Comparison of ENCODE assay signal across 24 mouse cellular contexts in genomic region chr15:99431063-99431462, GRCm38 (mm10). TPM values are rescaled to one million over a fixed set of nuclear protein-coding genes. Genes with fewer than 3 reads are reported as not detected.
A peak's percentile ranks its signal among the peaks of the same experiment; 100 is the strongest.
DNase-seq lines count a peak whose midpoint lies in the region; ATAC-seq and TF ChIP-seq lines count a peak whose summit lies in the region.
"Had no signal": no experiment of that assay in that cellular context is flagged by ENCODE, and none has a peak within 500 bp of the region (broad histone marks: within the 10 kb centered on the region; RNA-seq: fewer than 3 reads in every experiment).

No protein-coding gene starts in this region.

- no peak for ATAC-seq in heart, embryonic 15.5 days (replicated peaks; ENCODE audit: insufficient number of reproducible peaks, insufficient read depth, low FRiP score, low read depth)
- no peak for ATAC-seq in heart, embryonic 11.5 days (replicated peaks; ENCODE audit: insufficient number of reproducible peaks, low FRiP score, low TSS enrichment)
- ATAC-seq in lung, embryonic 15.5 days (ENCODE audit: borderline replicate concordance, extremely low read depth, low FRiP score, low TSS enrichment): no peak
- ATAC-seq in limb, embryonic 14.5 days (ENCODE audit: low FRiP score, low read depth): 0 out of 2 replicates have a peak, but pooled peaks have one; percentile 5
- ATAC-seq: activated CD4-positive, CD25-positive, alpha-beta regulatory T cell, adult 4 months; forebrain, embryonic 14.5 days; inflammation-experienced regulatory T-cells, adult 6 months; midbrain, embryonic 15.5 days had no signal

- peaks cover 34% of the 10 kb centered on the region for H3K36me3 ChIP-seq in heart, embryonic 15.5 days
- peaks cover 18% of the 10 kb centered on the region for H3K36me3 ChIP-seq in heart, embryonic 11.5 days (ENCODE audit: control insufficient read depth, insufficient read depth, low read length)
- H3K36me3 ChIP-seq in lung, embryonic 15.5 days: peaks cover 42% of the 10 kb centered on the region
- H3K36me3 ChIP-seq in limb, embryonic 14.5 days (ENCODE audit: control insufficient read depth, insufficient read depth, low read length): peaks cover 81% of the 10 kb centered on the region
- H3K36me3 ChIP-seq: liver, embryonic 15.5 days had no signal

- H3K27ac ChIP-seq in heart, embryonic 15.5 days: peak overlapping the region; percentile 8
- H3K27ac ChIP-seq in heart, embryonic 11.5 days (ENCODE audit: low read depth, low read length): no peak overlapping the region
- peak overlapping the region; percentile 15; the same call in 1 of the 2 replicates for H3K27ac ChIP-seq in lung, embryonic 15.5 days
- H3K27ac ChIP-seq in limb, embryonic 14.5 days (replicated peaks; ENCODE audit: low read depth, low read length): no peak overlapping the region; the same call in 1 of the 2 replicates
- H3K27ac ChIP-seq: hindbrain, embryonic 14.5 days; liver, embryonic 15.5 days; macrophage; midbrain, embryonic 15.5 days; neural tube, embryonic 13.5 days had no signal

- H3K4me1 ChIP-seq in heart, embryonic 15.5 days (replicated peaks): peaks cover 62% of the 10 kb centered on the region
- H3K4me1 ChIP-seq in heart, embryonic 11.5 days (ENCODE audit: control insufficient read depth, insufficient read depth, low read length): peaks cover 59% of the 10 kb centered on the region
- peaks cover 31% of the 10 kb centered on the region for H3K4me1 ChIP-seq in lung, embryonic 15.5 days
- H3K4me1 ChIP-seq in limb, embryonic 14.5 days (ENCODE audit: control insufficient read depth, insufficient read depth, low read length): 0 out of 2 replicates have a peak, but pooled peaks cover 15% of the 10 kb centered on the region

- peak; percentile 54 for DNase-seq in adrenal gland, adult 2 months
- DNase-seq in adrenal gland, postnatal 25 days: no peak
- DNase-seq in lung, postnatal 14 days: no peak
- DNase-seq in limb, embryonic 14.5 days (ENCODE audit: low spot score): no peak
- no peak for DNase-seq in left cerebral cortex, postnatal 4 days
- DNase-seq: adrenal gland, postnatal 10 days; cerebellum, adult 2 months; cerebellum, postnatal 25 days; gastrocnemius, postnatal 14 days; kidney, adult 2 months; kidney, postnatal 10 days; retina, postnatal 1 day; right cerebral cortex, postnatal 25 days had no signal

- no peaks in the 10 kb centered on the region for H3K9me3 ChIP-seq in heart, embryonic 15.5 days (replicated peaks)
- H3K9me3 ChIP-seq in heart, embryonic 11.5 days (replicated peaks; ENCODE audit: control insufficient read depth, low read length): no peaks in the 10 kb centered on the region
- H3K9me3 ChIP-seq in lung, embryonic 15.5 days: no peaks in the 10 kb centered on the region
- no peaks in the 10 kb centered on the region for H3K9me3 ChIP-seq in limb, embryonic 14.5 days (ENCODE audit: control insufficient read depth, low read length)
- H3K9me3 ChIP-seq: liver, embryonic 15.5 days; midbrain, embryonic 15.5 days; neural tube, embryonic 13.5 days had no signal

- TF ChIP-seq POLR2A in limb, embryonic 14.5 days (IDR thresholded peaks at IDR 0.05; ENCODE audit: borderline replicate concordance, extremely low read depth, insufficient read depth, insufficient read length): no peak

- WGBS in heart, embryonic 15.5 days: 88% methylated on average over 10 of the region's 10 CpGs
- 86% methylated on average over 10 of the region's 10 CpGs for WGBS in heart, embryonic 11.5 days (ENCODE audit: insufficient replicate concordance)
- WGBS in lung, embryonic 15.5 days: 82% methylated on average over 10 of the region's 10 CpGs
- WGBS in limb, embryonic 14.5 days: 77% methylated on average over 10 of the region's 10 CpGs

- no peak overlapping the region for H3K9ac ChIP-seq in heart, embryonic 15.5 days
- H3K9ac ChIP-seq in heart, embryonic 11.5 days (ENCODE audit: low read depth, low read length): no peak overlapping the region
- H3K9ac ChIP-seq in lung, embryonic 15.5 days: no peak overlapping the region
- H3K9ac ChIP-seq in limb, embryonic 14.5 days (ENCODE audit: low read depth, low read length, severe bottlenecking): no peak overlapping the region
- H3K9ac ChIP-seq: hindbrain, embryonic 14.5 days; liver, embryonic 15.5 days; midbrain, embryonic 15.5 days; neural tube, embryonic 13.5 days had no signal

- H3K4me3 ChIP-seq in heart, embryonic 15.5 days: no peak overlapping the region
- no peak overlapping the region for H3K4me3 ChIP-seq in heart, embryonic 11.5 days (ENCODE audit: low read depth, low read length)
- H3K4me3 ChIP-seq in lung, embryonic 15.5 days: no peak overlapping the region
- no peak overlapping the region for H3K4me3 ChIP-seq in limb, embryonic 14.5 days (replicated peaks; ENCODE audit: low read length)
- H3K4me3 ChIP-seq: liver, embryonic 15.5 days; midbrain, embryonic 15.5 days; neural tube, embryonic 13.5 days had no signal

- intact Hi-C loops in left cerebral cortex, postnatal 4 days (cut with DNase I): no loop called here

- no peak overlapping the region for H3K4me2 ChIP-seq in heart, embryonic 15.5 days
- H3K4me2 ChIP-seq in heart, embryonic 11.5 days: no peak overlapping the region
- H3K4me2 ChIP-seq in lung, embryonic 15.5 days: no peak overlapping the region
- H3K4me2 ChIP-seq in limb, embryonic 14.5 days (replicated peaks; ENCODE audit: low read depth, low read length, severe bottlenecking): no peak overlapping the region
- H3K4me2 ChIP-seq: hindbrain, embryonic 14.5 days; liver, embryonic 15.5 days; midbrain, embryonic 15.5 days; neural tube, embryonic 13.5 days had no signal

- no peaks in the 10 kb centered on the region for H3K27me3 ChIP-seq in heart, embryonic 15.5 days
- H3K27me3 ChIP-seq in heart, embryonic 11.5 days (ENCODE audit: control insufficient read depth, insufficient read depth, low read length): no peaks in the 10 kb centered on the region
- H3K27me3 ChIP-seq in lung, embryonic 15.5 days: no peaks in the 10 kb centered on the region
- no peaks in the 10 kb centered on the region for H3K27me3 ChIP-seq in limb, embryonic 14.5 days (ENCODE audit: control insufficient read depth, insufficient read depth, low read length)
- H3K27me3 ChIP-seq: liver, embryonic 15.5 days; midbrain, embryonic 15.5 days; neural tube, embryonic 13.5 days had no signal

RNA-seq across cellular contexts. Expression of gene Nckap5l, which starts 26.5 kb away (rescaled TPM):
- 10 to 100 TPM; 16.8 to 20.4 TPM for total RNA-seq in adrenal gland, adult 2 months (2021)
- 35.2 and 43.9 TPM in 2 replicates for polyA plus RNA-seq in adrenal gland, adult 2 months (2012; rRNA removed)
- total RNA-seq in adrenal gland, postnatal 25 days (2021): 40.6 and 42.1 TPM in 2 replicates
- 6.8 and 8.0 TPM in 2 replicates for polyA plus RNA-seq in heart, embryonic 15.5 days (2015; fragmentation: Nextera tagmentation; extraction: Ambion mirVana)
- polyA plus RNA-seq in heart, embryonic 11.5 days (2014; fragmentation: Nextera tagmentation; extraction: Ambion mirVana): 9.0 and 9.1 TPM in 2 replicates
- polyA plus RNA-seq in lung, embryonic 15.5 days (2015; fragmentation: Nextera tagmentation; extraction: Ambion mirVana): 8.7 and 11.6 TPM in 2 replicates
- 24.4 and 32.4 TPM in 2 replicates for polyA plus RNA-seq in limb, embryonic 14.5 days (2012; rRNA removed)
- polyA plus RNA-seq in limb, embryonic 14.5 days (2014; fragmentation: Nextera tagmentation; extraction: Ambion mirVana): 14.1 and 19.3 TPM in 2 replicates
- total RNA-seq in left cerebral cortex, postnatal 4 days (2021): 10 to 100 TPM; 39.0 to 39.2 TPM

RNA-seq across cellular contexts. Expression of gene Tmbim6, which starts 38.4 kb away (rescaled TPM):
- total RNA-seq in adrenal gland, adult 2 months (2021): 100 to 1,000 TPM; 549 to 716 TPM
- polyA plus RNA-seq in adrenal gland, adult 2 months (2012; rRNA removed): 1,176 and 1,311 TPM in 2 replicates
- 719 and 813 TPM in 2 replicates for total RNA-seq in adrenal gland, postnatal 25 days (2021)
- polyA plus RNA-seq in heart, embryonic 15.5 days (2015; fragmentation: Nextera tagmentation; extraction: Ambion mirVana): 221 and 295 TPM in 2 replicates
- polyA plus RNA-seq in heart, embryonic 11.5 days (2014; fragmentation: Nextera tagmentation; extraction: Ambion mirVana): 233 and 290 TPM in 2 replicates
- 382 and 427 TPM in 2 replicates for polyA plus RNA-seq in lung, embryonic 15.5 days (2015; fragmentation: Nextera tagmentation; extraction: Ambion mirVana)
- polyA plus RNA-seq in limb, embryonic 14.5 days (2012; rRNA removed): 216 and 283 TPM in 2 replicates
- polyA plus RNA-seq in limb, embryonic 14.5 days (2014; fragmentation: Nextera tagmentation; extraction: Ambion mirVana): 296 and 305 TPM in 2 replicates
- total RNA-seq in left cerebral cortex, postnatal 4 days (2021): 100 to 1,000 TPM; 238 to 247 TPM

RNA-seq across cellular contexts. Expression of gene Bcdin3d, which starts 43.5 kb away (rescaled TPM):
- 1 to 10 TPM; 4.5 to 6.4 TPM for total RNA-seq in adrenal gland, adult 2 months (2021)
- polyA plus RNA-seq in adrenal gland, adult 2 months (2012; rRNA removed): 3.3 and 4.7 TPM in 2 replicates
- 6.2 and 7.7 TPM in 2 replicates for total RNA-seq in adrenal gland, postnatal 25 days (2021)
- polyA plus RNA-seq in heart, embryonic 15.5 days (2015; fragmentation: Nextera tagmentation; extraction: Ambion mirVana): 10.8 and 11.7 TPM in 2 replicates
- 11.9 TPM in 2 replicates for polyA plus RNA-seq in heart, embryonic 11.5 days (2014; fragmentation: Nextera tagmentation; extraction: Ambion mirVana)
- 15.0 and 16.1 TPM in 2 replicates for polyA plus RNA-seq in lung, embryonic 15.5 days (2015; fragmentation: Nextera tagmentation; extraction: Ambion mirVana)
- polyA plus RNA-seq in limb, embryonic 14.5 days (2012; rRNA removed): 9.0 and 9.2 TPM in 2 replicates
- polyA plus RNA-seq in limb, embryonic 14.5 days (2014; fragmentation: Nextera tagmentation; extraction: Ambion mirVana): 13.6 and 14.5 TPM in 2 replicates
- total RNA-seq in left cerebral cortex, postnatal 4 days (2021): 1 to 10 TPM; 7.8 to 8.0 TPM

Comparison
In these comparisons a context has a peak if more than half of its experiments do, and no peak if none do; other contexts are left out.
1. H3K27ac ChIP-seq: peak in heart, embryonic 15.5 days (single experiment) and lung, embryonic 15.5 days (single experiment); none in heart, embryonic 11.5 days (single experiment) and limb, embryonic 14.5 days (single experiment).